Mouse (Mus musculus): ENCODE data around the gene Krtap4-6.
"Not testable (repeated sequence)": the region's sequence is repeated elsewhere in the genome, so short reads cannot be mapped to it uniquely, and the experiment has no call there.

The Krtap4-6 gene

DNA sequence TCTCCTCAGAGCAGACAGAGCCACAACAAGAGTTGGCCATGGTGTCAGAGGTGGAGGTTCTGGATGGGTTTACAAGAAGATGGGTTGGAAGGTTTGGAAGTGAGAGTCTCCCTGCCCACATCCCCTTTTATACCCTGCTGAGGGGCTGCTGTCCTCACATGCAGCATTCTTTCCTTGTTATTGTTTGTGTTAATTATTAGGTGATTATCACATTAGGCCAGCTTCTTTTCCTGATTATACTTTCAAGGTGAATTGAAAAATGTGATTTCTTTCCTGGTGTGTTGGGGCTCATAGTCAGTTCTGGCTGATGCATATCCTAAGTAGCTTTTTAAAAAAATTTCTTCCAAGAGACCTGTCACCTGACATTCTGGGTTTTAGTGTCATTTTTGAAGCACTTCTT is at the start of gene Krtap4-6:
Gene Krtap4-6, minus strand, starts transcription at position 101 of the 400 bp plus-strand sequence.
- DNase-seq, result no peak

DNA sequence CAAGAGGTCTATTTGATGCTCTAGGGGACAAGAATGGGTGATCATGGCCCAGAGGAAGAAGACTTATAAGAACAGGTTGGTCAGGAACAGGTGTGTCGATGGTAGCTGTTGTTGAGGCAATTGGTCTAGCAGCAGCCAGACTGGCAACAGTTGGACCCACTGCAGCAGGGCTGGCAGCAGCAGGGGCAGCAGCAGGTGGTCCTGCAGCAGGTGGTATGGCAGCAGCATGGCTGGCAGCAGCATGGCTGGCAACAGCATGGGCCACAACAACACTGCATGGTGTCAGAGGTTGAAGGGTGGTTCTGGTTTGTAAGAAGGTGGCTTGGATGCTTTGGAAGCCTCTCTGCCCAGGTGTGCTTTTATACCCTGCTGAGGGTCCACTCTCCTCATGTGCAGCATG is 24.7 kb upstream of the Krtap4-6 start, which contains the start of gene Gm14190:
Gene Gm14190, minus strand, starts transcription at position 278 of the 400 bp plus-strand sequence.
- DNase-seq, result no peak

DNA sequence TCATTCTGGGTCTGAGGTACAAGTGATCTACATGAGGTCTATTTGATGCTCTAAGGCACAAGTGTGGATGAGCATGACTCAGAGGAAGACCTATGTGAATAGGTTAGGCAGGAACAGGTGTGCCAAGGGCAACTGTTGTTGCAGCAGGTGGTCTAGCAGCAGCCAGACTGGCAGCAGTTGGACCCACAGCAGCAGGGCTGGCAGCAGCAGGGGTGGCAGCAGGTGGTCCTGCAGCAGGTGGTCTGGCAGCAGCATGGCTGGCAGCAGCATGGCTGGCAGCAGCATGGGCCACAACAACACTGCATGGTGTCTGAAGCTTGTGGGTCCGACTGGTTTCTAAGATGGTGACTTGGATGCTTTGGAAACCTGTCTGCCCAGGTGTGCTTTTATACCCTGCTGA is 19.5 kb upstream of the Krtap4-6 start:
- not testable (repeated sequence) for DNase-seq

DNA sequence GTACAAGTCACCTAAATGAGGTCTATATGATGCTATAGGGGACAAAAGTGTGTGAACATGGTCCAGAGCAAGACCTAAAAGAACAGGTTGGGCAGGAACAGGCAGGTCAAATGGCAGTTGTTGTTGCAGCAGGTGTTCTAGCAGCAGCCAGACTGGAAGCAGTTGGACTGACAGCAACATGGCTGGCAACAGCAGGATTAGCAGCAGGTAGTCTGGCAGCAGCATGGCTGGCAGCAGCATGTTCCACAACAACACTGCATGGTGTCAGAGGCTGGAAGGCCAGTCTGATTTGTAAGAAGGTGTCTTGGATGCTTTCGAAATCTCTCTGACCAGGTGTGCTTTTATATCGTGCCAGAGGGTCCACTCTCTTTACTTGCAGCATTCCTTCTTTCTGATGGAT is 17.7 kb upstream of the Krtap4-6 start:
- no peak for DNase-seq

DNA sequence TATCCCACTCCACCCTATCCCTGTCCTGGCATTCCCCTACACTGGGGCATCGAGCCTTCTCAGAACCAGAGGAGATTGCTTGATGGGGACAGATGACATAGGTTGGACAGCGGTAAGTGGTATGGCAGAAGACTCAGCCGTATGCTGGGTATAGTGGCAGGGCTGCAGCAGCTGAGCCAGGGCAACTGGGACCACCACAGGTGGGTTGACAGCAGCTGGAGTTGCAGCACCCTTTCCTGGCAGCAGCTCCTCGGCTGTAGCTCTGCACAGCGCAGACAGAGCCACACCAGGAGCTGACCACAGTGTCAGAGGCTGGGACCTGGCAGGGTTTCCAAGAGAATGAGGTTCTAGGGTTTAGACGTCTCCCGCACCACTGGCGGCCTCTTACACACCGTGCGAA is 3.0 kb downstream of the Krtap4-6 start:
- no peak for DNase-seq

DNA sequence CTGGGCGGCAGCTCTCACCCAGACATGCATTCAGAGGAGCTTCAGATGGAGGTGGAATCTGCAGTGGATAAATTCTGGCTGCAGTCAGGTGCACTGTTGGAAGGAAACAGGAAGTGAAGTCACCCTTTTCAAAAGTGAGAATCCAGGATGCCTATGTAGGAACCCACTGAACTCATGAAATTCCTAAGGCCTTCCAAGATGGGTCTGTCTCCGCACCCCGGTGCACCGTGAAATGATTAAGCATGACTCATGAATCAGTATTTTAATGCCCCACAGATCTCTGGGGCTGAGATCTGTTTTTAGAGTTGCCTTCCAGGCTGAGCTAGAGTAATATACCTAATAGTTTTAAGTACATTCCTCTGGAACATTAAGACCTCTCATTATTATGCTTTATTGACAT is 6.5 kb downstream of the Krtap4-6 start:
- DNase-seq, result no peak

DNA sequence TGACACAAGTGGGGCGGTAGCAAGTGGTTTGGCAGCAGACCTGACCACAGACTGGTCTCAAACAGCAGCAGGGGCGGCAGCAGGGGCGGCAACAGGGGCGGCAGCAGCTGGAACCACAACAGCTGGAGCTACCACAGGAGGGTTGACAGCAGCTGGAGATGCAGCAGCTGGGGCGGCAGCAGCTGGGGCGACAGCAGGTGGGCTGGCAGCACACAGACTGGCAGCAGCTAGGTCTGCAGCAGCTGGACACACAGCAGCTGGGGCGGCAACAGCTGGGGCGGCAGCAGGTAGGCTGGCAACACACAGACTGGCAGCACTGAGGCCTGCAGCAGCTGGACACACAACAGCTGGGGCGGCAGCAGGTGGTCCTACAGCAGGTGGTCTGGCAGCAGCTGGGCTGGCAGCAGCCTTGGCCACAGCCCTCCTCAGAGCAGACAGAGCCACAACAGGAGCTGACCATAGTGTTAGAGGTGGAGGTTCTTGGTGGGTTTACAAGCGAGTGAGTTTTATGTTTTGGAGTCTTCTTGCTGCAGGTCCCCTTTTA is 7.2 kb downstream of the Krtap4-6 start, which contains the start of gene Gm11563:
Gene Gm11563, minus strand, starts transcription at position 494 of the 544 bp plus-strand sequence.
- not testable (repeated sequence) for DNase-seq

DNA sequence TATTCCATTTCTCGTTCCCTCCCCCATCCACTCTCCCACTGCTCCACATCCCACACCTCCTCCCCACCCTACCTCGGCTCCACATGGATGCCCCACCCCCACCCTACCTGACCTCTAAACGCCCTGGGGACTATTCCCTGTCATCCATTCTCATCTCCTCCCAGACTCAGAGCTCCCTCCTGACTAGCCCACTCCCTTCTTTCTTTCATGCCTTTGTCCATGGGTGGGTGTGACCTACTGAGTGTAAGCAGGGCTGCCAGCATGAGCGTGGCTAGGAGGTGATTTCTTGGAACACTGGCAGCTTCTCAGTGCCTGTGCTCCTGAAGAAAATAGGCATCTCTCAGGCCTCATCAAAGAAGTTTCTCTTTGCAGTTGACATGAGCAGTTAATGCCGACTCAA is 8.7 kb downstream of the Krtap4-6 start:
- DNase-seq, result no peak

DNA sequence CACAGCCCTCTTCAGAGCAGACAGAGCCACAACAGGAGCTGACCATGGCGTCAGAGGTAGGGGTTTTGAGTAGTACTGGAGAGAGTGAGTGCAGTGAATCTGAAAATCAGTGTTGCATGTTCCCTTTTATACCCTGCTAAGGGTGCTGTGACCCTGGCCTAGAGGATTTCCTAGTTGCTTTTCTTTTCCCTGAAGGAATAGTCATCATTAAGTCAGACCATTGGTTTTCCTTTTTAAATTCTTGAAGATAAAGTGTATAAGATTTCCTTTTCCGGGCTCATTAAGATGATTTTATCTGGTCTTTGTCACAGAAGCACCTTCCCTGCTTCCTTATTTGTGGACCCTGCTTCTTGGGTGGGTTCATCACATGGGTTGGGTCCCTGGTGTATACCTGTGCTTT is 15.6 kb downstream of the Krtap4-6 start, which contains the start of gene Gm11555:
Gene Gm11555, minus strand, starts transcription at position 101 of the 400 bp plus-strand sequence.
- DNase-seq, result no peak

DNA sequence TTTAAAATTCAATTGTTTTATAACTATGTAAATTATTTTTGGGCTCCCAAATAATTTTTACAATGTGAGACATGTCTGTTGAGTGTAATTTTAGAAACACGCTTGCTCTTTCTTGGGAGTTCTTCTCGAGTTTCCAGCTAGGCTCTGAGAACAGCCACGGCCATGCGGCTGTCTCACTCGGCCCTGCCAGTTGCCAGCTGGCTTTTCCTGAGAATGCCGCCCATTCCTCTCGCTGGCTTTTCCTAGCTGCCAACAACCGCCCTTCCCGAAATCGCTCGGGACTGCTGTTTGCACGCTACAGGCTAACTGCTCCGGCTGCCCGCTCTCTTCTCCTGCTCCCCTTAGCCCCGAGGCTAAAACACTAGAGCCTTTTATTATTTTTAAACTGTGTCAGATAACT is 19.3 kb downstream of the Krtap4-6 start:
- no peak for DNase-seq

DNA sequence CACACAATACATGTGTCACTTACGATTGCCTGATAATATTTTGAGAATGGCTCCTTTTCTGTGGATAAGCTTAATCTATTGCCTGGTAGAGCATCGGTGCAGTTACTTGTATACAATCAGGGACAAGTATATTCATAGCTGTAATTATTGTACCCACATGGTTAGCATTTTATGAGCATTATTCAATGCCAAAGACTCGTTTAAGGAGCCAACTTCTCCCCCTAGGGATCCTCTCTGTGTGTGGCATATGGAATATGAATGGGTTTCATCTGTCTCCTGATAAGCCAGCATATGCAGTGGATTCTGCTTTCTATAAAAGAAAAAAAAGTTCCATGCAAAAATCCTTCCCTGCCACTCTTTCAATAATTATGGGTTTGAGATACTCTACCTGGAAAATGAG is 21.4 kb downstream of the Krtap4-6 start:
- DNase-seq, result no peak

DNA sequence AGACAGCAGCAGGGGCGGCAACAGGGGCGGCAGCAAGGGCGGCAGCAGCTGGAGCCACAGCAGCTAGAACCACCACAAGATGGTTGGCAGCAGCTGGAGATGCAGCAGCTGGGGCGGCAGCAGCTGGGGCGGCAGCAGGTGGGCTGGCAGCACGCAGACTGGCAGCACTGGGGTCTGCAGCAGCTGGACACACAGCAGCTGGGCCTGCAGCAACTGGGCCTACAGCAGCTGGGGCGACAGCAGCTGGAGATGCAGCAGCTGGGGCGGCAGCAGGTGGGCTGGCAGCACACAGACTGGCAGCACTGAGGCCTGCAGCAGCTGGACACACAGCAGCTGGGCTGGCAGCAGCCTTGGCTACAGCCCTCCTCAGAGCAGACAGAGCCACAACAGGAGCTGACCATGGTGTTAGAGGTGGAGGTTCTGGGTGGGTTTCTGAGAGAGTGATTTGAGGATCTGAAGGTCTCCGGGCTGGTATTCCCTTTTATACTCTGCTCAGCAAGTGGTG is 22.1 kb downstream of the Krtap4-6 start, which contains the start of gene Krtap4-7:
Gene Krtap4-7, minus strand, starts transcription at position 455 of the 505 bp plus-strand sequence.
- not testable (repeated sequence) for DNase-seq

DNA sequence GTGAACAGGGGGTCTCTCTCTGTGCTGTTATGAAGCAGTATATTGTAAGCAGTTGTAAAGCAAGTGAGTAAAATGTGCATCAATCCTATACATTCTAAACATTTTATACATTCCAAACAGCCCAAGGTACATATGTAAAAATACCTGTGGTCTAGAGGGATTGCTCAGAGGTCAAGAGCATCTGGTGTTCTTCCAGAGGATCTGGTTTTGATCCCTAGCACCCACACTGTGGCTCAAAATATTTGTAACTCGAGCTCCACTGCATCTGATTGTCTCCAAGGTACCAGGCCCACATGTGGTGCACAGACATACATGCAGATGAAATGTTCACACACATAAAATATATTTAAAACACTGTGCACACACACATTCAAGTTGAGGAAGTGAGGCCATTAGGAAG is 24.8 kb downstream of the Krtap4-6 start:
- DNase-seq, result no peak

DNA sequence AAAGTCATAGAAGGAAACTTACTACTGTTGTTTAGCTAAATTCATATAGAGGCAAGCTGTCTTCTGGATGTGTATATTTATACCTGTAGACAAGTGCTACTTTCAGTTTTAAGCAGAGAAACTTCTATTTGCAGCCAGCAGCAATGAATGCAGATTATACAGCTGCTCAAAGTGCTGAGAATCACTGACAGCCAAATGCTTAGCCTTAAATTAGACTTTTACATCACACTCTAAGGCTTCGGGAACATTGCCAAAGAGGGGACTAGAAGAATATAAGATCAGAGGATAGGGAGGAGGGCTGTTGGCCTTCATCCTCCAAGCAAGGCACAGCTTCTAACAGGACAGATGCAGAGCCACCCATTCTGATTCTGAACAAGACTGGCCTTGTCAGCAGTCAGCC is 28.7 kb downstream of the Krtap4-6 start:
- no peak for DNase-seq

DNA sequence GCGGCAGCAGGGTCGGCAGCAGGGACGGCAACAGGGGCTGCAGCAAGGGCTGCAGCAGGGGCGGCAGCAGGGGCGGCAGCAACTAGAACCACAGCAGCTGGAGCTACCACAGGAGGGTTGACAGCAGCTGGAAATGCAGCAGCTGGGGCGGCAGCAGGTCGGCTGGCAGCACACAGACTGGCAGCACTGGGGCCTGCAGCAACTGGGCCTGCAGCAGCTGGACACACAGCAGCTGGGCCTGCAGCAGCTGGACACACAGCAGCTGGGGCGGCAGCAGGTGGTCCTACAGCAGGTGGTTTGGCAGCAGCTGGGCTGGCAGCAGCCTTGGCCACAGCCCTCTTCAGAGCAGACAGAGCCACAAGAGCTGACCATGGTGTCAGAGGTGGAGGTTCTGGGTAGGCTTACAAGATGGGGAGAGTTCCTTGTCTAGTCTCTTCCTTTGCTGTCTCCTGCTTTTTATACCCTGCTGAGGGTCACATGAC is 31.1 kb downstream of the Krtap4-6 start, which contains the start of gene Krtap4-2:
Gene Krtap4-2, minus strand, starts transcription at position 432 of the 482 bp plus-strand sequence.
- no peak for DNase-seq

DNA sequence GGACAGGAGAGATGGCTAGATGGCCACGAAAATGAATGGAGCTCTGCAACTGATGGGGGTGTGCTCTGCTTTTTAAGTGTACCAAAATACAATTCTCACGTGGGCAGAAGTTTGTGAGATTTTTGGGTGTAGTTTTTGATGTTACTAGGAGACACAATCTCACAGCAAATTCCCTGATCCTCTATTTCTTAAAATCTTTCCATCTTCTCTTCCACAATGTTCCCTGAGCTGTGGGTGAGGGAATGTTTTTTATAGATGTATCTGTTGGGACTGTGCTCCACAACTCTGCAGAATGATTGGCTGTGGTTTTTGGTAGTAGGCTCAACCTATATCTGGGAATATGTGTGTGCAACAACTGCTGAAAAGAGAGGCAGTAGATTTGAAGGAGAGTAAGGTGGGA is 32.5 kb downstream of the Krtap4-6 start:
- no peak for DNase-seq

DNA sequence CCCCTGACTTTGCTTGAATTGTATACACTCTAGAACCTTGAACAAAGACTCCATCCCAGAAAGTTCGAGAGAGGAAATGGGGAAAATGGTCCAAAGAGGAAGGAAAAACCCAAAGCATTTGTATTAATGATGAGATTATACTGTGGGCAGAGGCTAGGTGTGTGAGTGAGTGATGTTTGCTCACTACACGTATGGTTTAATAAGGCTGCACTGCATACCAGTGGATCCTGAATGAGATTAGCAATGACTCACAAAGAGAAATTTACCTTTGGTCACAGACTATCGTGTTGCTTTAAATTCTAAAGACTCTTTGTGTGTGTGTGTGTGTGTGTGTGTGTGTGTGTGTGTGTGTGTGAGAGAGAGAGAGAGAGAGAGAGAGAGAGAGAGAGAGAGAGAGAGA is 34.9 kb downstream of the Krtap4-6 start:
- DNase-seq, result no peak

DNA sequence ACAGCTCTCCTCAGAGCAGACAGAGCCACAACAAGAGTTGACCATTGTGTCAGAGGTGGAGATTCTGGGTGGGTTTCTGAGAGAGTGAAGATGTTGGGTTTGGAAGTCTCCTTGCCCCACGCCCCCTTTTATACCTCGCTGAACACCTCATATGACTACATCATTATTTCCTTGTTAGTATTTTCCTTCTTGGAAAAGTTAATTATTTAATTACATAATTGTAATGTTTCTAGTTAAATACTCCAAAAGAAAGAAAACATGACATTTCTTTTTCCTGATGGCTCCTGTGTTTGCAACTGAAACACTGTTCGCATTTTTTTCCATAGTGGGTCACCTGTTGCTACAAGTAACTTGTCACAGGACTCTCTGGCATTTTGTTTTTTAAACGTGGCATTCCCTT is 37.6 kb downstream of the Krtap4-6 start, which contains the start of gene Krtap4-1:
Gene Krtap4-1, minus strand, starts transcription at position 101 of the 400 bp plus-strand sequence.
- DNase-seq, result no peak

DNA sequence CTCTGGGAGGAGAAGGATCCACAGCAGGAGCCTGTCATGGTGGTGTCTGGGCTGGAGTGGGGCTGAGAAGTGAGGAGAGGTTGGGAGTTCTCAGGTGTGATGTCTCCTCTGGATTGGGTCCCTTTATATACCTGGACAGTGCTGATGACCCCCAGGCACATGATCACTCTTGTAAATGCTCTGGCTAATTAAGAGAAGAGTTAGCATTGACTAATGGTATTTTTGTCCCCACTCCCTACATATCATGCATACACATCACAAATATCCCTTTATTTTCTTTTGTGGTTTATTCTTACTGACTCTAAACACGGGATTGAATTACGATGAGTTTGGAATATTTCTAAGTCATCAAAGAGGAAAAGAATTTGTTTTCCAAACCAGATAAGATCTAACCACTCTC is 45.4 kb downstream of the Krtap4-6 start, which contains the start of gene Gm11562:
Gene Gm11562, minus strand, starts transcription at position 101 of the 400 bp plus-strand sequence.
- no peak for DNase-seq
